Mouse (Mus musculus) left cerebral cortex, adult 11 months (tissue): ENCODE measurements around the gene Engase.
A peak's percentile ranks its signal among the peaks of the same experiment; 100 is the strongest.

Experiments used
- DNase-seq: peaks from one replicate; pipeline ENCODE4 v3.0.0; 2022; ENCODE audit warnings: low spot score

The Engase gene

DNA sequence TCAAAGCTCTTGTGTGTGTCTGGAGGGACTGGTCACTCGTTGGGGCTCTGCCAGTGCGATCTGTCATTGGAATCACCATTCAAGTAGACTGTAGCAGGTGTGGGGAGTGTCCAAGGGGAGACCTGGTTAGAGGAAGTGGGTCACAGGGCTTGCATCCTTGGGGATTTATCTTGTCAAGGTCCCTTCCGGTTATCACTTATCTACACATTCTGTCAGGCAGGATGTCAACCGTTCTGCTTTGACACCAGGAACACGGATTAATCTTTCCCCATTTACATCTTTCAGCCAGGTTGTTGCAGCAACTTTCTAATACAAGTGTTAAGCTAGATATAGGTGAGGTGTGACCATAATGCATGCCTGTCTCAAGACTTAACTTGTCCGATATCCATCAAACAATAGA lies 20.8 kb upstream of the Engase start:
- DNase-seq, result no peak

DNA sequence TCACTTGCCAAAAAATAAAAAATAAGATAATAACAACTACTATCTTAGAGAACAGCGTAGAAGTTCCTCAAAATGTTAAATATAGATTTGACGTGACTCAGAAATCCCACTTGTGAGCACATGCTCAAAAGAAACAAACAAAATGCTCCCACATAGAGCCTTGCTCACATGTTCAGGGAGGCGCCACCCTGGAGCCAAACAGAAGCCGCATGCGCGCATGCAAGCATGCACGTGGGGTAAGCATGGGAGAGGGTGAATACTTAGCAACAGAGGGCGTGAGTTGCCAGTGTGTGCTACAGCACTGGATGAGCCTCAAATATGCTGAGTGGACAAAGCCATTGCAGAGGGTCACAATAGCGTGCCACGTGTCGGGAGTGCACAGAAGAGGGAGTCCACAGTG lies 19.7 kb upstream of the Engase start:
- DNase-seq, result peak; percentile 59

DNA sequence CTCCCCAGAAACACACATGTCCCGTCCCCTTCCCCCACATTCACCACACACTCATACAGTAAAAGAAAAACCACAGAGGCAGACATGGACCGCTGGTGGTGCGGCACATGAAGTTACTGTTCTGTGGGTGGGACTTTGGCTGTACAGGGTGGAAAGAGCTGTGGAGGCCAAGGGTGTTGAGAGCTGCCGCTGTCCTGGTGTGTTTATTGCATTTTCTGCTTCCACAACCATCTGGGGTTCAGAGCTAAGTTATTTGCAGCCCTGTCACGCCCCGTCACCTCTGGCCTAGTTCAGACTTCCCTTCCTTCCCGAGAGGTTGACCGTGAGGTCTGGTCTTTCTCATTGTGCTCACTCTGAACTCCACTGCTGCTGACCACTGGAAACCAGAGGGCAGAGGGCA lies 17.6 kb upstream of the Engase start:
- DNase-seq, result no peak

DNA sequence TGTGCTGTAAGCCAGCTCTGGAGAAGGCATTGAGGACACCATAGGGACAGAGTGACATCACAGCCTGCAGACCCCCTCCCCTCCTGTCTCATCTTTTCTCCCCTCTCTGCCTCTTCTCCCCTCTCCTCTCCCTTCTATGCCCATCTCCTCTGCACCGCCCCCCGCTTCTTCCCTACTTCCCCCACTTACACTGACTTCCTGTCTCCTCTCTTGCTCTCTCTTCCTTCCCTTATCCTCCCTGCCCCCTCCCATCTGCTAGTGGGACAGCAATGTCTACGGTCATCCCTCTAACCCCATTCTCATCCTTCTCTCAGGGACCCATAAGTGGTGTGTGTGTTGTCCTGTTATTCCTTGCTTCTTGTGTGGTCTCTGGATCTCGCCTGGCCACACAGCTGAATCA lies 17.1 kb upstream of the Engase start:
- DNase-seq, result no peak

DNA sequence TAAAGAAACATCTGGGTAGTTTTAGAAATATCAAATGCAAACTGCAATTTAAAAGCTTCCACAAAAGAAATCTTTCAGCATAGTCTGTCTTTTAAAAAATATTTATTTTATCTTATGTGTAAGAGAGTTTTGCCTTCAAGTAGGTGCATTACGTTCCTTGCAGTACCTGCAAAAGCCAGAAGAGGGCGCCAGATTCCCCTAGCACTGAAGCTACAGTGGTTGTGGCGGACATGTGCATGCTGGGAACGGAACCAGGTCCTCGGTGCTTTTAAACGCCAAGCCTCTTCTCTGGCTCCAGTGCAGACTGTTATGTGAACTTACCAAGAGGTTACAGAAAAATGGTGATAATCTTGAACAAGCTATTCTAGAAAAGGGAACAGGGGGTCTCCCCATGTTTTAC lies 16.3 kb upstream of the Engase start:
- no peak for DNase-seq

DNA sequence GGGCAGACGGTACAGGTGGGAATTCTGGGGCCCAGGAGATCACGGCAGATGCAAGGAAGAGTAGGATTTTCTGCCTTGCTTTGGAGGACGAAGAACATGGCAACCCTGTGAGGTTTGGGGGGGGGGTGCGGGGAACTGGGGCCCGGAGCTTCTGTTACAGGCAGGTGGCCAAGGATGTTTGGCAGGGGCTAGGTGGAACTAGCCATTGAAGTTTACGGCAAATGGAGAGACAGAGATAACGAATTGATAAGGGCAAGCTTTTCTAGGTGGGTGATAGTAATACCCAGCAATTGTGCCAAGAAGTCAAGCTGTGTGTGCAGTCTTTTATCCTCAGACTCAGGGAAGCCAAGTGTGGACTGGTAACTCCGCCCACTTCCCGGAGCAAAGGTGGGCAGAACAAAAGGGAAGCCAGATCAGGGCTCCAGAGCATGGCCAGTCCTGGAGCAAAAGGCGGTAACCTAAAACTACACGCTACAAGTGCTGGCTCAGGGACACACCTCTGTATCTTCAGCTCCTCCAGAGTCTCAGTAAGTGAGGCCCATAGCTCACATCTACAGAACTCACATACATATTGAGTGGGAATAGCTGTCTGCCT lies 9.1 kb upstream of the Engase start:
- no peak for DNase-seq

DNA sequence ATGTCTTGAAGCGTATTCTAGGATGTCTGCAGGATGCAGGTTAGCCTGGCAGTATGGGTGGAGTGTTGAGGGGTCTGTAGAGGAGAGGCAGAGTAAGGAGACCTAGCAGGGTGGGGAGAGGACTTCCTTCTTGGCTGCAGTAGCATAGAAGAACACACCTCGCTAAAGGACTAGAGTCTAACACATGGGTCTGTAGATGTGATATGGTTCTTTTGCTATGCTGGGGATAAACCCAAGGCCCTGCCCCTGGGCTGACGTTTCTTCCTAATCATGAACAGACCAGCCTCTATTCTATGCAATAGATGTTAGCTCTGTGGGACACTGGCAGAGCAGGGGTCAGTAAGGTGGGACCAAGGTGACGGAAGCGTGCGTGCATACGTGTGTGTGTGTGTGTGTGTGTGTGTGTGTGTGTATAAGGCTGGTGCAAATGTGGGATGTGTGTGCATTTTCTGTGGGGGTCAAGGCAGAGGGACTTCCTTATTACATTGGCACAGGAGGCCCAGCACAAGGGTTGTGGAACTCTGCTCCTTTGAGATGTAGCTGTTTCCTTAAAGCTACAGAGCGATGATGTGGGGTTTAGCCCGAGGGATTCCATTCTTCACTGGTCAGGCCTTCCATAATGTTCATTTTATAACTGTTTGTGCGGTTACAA lies 7.0 kb upstream of the Engase start:
- DNase-seq, result no peak

DNA sequence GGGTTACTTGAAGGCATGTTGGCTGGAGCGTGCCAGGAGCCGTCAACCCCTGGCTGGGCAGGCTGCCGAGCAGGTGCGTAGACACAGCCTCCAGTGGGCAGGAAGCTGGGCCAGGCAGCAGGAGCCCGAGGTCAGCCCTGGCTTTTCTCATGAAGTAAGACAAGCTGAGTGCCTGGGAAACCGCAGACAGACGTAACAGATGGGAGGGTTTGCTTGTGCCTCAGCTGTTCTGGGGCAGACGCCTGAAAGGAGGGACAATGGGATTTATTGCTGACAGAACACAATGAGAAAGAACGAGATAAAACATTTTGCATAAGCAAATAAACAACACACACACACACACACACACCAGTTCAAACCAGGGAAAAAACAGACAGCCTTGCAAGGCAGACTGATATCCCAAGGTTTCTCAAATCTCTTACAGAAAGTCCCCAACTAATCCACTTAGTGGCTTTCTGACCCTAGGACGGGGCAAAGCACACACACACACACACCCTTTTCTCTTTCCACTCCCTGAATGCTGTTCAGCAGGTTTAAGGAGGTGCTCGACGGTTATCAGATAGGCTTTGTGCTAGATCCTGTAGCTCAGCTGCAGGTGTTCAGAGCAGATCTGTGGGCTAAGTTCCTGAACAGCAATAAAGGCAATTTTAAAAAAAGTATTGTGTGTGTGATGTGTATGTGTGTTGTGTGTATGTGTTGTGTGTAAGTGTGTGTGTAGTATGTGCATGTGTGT lies 6.2 kb upstream of the Engase start:
- no peak for DNase-seq

DNA sequence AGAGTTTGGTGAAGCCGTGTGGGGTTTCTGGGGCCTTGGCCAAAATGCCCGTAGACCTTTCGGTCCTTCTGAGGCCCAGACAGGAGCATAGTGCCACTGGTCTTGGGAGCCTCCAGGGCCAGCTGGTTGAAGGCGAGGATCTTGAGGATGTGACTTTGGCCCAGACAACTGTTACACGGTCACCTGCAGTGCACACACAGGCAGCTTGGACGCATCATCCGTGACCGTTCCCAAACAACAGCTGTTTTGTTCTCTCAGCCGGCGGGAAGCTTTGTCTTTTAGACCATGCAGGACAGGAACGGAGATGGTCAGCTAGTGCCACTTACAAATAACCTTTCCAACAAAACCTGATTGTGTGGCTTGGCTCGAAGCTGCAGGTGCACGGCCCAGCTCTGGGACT lies 5.0 kb upstream of the Engase start:
- DNase-seq, result no peak

DNA sequence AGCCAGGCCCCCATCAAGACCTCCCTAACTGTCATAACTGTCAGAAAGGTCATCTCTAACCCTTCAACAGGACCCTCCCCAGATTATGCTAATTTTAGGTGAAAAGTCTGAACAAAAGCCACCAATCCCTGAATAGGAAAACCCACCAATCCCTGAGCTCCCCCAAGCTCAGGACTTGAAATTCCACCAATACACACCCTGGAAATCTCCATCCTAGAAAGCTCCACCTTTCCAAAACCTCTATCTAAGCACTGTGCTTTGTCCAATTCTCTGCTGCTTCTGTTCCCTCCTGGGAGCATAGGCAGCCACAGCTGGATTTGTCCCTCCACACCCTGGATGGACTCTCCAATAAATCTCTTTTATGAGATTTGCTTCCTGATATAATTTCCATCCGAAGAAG lies 3.5 kb upstream of the Engase start:
- no peak for DNase-seq

DNA sequence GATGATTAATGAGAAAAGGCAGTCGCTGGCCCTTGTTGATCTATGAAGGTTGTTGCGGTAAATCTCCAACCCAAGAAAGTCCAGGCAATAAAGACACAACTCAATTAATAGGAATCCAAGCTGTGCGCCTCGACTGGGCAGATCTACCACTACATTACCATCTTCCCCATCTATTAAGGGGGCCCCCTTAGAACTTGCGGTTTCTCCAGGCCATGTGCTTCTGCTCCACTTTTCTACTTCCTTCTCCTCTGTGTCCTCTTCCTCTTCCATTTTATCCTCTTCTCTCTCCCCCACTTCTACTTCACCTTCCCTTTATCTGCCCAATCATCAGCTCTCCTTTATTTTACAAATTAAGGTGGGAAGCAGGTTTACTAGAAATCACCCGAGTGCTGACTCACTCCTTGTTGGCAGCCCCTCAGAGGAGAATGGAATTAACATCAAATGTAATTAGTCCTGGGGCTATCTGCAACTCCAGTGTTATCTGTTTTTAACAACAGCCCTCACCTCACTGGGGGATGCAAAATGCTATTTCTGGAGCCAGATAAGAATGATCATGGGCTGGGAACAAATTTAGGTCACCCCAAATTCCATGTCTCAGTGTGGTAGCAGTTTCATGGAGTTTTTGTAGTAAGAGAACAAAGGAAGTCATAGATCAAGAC lies 2.7 kb upstream of the Engase start:
- DNase-seq, result no peak

DNA sequence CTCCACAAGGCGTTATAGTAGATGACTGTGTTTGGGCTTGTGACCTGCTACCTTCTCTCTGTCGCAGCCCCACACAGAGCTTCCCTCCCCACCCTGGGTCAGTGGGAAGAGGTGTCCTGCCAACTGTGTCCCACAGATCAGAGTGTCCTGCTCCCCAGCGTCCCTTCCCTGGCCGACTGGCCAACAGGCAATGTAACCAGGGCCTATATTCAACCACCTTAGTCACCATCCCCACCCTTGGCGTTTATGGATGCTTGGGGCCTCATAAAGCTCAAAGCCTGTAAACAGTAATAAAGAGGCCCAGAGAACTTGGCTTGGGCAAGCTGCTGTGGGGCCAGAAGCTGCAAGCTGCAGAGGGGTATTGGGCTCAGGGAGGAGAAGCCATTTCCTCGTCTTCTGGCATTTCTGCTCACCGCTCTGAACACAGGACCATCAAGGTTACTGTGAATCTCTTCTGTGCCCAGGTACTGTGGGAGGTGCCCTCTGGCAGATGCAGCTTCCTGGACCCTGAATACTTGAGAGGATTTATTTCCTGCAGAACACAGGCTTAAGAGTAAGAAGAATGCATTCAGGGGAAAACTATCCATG lies 1.0 kb upstream of the Engase start:
- no peak for DNase-seq

DNA sequence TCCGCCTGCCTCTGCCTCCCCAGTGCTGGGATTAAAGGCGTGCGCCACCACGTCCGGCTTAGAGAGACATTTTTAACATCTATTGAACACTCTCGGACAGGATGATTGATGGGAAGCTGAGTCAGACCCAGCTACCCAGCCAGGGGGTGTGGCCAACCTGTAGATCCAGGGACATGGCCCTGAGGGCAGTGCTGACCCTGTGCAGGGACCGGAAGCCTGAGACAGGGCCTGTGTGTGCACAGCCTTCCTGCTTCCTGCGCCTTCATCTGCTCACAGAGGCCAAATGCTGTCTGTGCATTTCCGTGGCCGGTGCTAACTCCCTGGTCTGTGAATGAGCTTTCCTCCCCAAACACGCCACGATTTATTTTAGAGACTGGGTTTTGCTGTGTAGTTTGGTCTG lies 3.1 kb downstream of the Engase start:
- DNase-seq, result no peak

DNA sequence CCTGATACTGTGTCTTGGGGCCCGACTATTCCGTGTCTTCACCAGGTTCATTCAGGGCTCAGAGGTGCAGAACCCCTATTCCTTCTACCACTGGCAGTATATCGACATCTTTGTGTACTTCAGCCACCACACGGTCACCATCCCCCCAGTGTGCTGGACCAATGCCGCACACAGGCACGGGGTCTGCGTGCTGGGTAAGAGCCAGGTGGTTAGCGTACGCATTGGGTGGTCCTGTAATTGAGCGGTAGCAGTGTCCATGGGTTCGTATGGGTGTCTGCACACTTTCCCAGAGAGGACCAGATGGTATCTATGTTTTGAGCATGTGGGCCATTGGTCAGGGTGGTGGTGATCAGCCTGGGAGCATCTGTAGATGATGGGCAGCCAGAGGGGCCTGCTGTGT lies 4.6 kb downstream of the Engase start:
- no peak for DNase-seq

DNA sequence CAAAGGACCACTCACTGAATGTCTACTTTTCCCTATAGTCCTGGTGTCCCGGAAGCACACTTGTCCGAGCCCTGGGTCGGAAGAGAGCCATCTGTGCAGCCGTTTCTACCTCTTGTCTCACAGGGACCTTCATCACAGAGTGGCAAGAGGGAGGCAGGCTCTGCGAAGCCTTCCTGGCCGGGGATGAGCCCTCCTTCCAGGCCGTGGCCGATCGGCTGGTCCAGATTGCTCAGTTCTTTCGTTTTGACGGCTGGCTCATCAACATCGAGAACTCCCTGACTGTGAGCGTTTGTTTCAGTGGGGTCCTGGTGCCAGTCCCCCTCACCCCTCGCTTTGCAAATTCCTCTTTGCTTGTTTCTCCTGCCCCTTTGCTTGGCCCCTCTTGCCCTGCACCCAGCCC lies 5.1 kb downstream of the Engase start:
- DNase-seq, result no peak

DNA sequence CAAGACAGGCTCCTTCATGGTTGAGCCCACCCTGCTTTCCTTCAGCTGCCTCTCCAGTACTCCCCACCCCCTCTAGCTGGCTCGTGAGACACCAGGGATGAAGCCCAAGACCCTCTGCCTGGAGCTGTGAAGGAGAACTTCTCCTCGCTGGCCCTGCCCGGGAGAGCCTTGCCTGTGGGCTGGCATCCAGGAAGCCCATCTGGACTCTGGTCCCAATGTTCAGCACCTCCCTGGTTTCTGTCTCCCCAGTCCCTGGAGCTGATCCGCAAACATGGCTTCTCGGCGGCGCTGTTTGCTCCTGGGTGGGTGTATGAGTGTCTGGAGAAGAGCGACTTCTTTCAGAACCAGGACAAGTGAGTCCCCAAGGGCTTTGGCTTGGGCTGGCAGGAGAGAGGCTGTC lies 7.5 kb downstream of the Engase start:
- no peak for DNase-seq

DNA sequence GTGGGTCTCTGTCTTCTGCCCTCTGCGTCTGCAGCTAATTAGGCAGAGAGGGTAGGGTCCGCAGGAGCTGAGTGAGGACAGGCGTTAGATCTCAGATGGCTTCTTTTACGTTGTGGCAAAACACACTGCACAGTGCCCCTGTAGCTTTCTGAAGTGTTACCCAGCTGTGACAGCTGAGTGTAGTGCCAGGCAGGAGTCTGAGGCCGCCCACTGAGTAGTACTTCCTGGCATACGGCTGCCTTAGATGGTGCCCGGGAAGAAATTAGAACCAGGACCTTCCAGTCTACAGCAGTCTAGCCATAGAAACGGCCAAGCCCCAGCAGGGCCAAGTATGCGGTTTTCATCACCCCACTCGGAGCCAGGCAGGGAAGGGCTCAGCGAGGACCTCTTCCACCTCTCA lies 8.7 kb downstream of the Engase start:
- no peak for DNase-seq

DNA sequence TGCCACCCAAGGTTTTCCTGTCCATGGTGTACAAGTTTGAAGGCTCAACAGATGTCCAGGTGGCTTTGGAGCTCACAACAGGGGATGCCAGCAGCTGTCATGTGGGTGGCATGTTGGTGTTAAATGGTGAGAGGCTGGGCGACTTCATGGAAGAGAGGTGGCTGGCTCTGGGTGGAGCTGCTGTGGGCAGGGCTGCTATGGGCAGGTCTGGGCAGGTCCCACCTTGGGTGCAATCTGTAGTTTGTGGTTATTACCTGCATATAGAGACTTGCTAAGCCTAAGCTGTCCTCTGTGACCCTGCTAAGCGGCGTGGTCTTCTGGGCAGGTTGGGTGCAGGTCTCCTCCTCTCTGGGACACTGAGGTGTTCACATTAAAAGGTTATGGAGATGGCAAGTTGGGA lies 9.2 kb downstream of the Engase start:
- DNase-seq, result no peak

DNA sequence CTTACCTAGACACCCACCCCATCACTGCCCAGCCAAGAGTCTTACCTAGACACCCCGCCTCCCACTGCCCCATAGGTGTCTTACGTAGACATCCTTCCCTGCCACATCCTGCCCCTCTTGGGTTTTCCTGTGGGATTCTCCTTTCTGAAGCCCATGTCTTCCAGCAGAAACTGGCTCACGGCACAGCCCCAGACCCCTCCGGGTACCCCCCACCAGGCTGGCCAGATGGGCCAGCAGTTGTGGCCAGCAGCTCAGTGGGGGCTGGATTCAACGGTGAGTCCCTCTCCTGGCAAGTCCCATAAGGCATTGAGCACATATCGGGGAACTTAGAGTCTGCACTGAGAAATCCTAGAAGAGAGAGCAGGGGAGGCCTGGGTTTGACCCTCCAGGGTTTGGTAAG lies 9.7 kb downstream of the Engase start:
- no peak for DNase-seq

DNA sequence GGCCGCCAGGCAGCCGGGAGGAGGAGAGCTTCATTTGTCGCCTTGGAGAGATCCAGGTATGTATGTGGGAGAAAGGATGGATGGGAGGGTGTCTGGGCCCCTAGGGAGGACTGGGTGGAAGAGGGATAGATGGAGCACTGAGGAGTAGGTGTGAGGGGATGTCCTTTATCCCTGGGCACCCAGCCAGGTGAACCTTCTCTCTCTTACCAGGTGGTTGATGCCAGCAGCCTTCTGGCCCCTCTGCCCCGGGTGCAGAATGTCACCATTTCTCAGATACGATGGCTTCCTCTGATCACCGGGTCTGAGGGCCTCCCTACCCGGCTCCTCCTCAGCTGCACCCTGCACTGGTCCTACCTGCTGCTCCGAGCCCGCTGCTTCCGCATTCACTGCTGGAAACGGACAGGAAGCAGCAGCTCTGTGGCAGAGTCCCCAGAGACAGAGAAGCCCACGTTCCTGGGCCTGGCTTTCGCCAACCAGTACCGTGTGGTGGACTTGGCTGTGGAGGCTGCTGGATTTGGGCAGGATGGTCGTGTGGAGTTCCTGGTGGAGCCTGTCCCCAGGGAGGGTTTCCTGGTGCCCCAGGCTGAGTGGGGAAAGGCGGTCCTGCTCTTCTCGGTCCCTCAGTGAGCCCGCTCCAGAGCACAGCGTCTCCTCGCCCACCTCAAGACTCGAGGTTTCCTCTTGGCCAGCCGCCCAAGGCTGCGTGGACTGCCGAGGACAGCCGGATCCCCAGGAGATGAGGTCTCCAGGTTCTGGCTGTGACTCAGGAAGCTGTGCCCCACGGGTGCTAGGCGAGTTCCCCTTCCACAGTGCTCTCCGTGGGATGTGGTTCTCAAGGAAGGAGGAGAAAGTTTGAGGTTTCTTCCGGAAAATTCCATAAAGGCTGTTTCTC lies 10.5 kb downstream of the Engase start:
- DNase-seq, result no peak

DNA sequence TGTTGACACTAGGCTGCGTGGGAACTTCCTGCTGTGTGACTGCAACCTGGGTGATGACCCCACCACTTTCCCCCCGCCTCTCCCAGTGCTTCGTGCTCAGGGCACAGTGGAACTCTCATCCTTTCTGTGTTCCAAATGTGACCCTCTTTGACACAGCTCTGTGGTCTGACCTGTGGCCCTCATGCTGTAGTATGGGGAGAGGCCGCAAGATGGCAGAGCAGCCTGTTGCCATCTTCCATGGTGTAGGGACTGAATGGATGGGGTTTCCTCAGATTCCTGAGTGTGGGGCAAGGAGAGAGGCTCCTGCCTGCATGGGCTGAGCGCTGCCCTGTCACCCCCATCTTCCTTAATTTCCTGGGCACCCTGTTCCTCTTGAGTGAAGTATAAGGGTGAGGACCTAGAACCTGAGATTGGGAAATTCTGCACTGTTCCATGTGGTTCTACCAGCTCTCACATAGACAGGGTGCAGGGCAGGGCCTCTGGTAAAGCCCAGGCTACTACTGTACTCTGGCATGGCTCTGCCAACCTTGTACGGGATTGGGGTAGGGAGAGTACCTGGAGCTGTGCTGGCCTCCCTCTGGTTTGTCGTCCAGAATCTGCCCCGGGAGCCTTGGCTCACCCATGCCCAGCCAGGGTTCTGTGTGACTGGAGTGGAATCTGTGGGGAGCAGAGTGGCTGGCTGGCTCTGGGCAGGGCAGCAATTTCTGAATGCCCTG lies 11.7 kb downstream of the Engase start:
- no peak for DNase-seq
